Mouse (Mus musculus) cerebellum, postnatal 25 days (tissue): ENCODE results near the gene Clip1.
A peak's percentile ranks its signal among the peaks of the same experiment; 100 is the strongest.

Source experiments
- DNase-seq, 2 experiments: peaks; one replicate each; pipeline ENCODE4 v3.0.0; 2021; ENCODE audit warnings: mixed read lengths in 2 of 2

Clip1 gene

GRCm38 (mm10) chr5:123670800-123671472 lies 13.5 kb downstream of the Clip1 start:
- DNase-seq: no peak

GRCm38 (mm10) chr5:123669991-123670799 lies 14.2 kb downstream of the Clip1 start:
- no peak for DNase-seq

GRCm38 (mm10) chr5:123667915-123668314 lies 16.5 kb downstream of the Clip1 start:
- DNase-seq: no peak

GRCm38 (mm10) chr5:123665956-123666355 lies 18.5 kb downstream of the Clip1 start:
- DNase-seq: no peak

GRCm38 (mm10) chr5:123664329-123664728 lies 20.1 kb downstream of the Clip1 start:
- no peak for DNase-seq

- no peak for DNase-seq
Measured at GRCm38 (mm10) chr5:123662059-123662458, 22.4 kb downstream of the Clip1 start.

- DNase-seq: no peak
Measured at GRCm38 (mm10) chr5:123661602-123662001, 22.8 kb downstream of the Clip1 start.

- no peak for DNase-seq
Measured at GRCm38 (mm10) chr5:123657651-123658050, 26.8 kb downstream of the Clip1 start.

GRCm38 (mm10) chr5:123654937-123655336 lies 29.5 kb downstream of the Clip1 start:
- no peak for DNase-seq

- no peak for DNase-seq
Measured at GRCm38 (mm10) chr5:123653287-123653801, 31.1 kb downstream of the Clip1 start.

GRCm38 (mm10) chr5:123650825-123651224 lies 33.6 kb downstream of the Clip1 start:
- DNase-seq: no peak

- DNase-seq: no peak
Measured at GRCm38 (mm10) chr5:123642401-123642800, 42.0 kb downstream of the Clip1 start.

- no peak for DNase-seq
Measured at GRCm38 (mm10) chr5:123641259-123641900, 43.0 kb downstream of the Clip1 start.

GRCm38 (mm10) chr5:123640181-123640580 lies 44.2 kb downstream of the Clip1 start:
- no peak for DNase-seq

GRCm38 (mm10) chr5:123631210-123631609 lies 53.2 kb downstream of the Clip1 start:
- DNase-seq: no peak

- DNase-seq: peak; percentile 61 to 81
Measured at GRCm38 (mm10) chr5:123626631-123627030, 57.8 kb downstream of the Clip1 start.

GRCm38 (mm10) chr5:123622421-123622820 lies 62.0 kb downstream of the Clip1 start:
- DNase-seq: peak; percentile 60 to 80

GRCm38 (mm10) chr5:123618558-123618957 lies 65.9 kb downstream of the Clip1 start:
- peak in 1 of 2 experiments; percentile 53 for DNase-seq

GRCm38 (mm10) chr5:123614246-123614645 lies 70.2 kb downstream of the Clip1 start:
- no peak for DNase-seq

GRCm38 (mm10) chr5:123609843-123610242 lies 74.6 kb downstream of the Clip1 start:
- DNase-seq: peak; percentile 83 to 90

GRCm38 (mm10) chr5:123609416-123609815 lies 75.0 kb downstream of the Clip1 start:
- no peak for DNase-seq

GRCm38 (mm10) chr5:123607211-123607669 lies 77.2 kb downstream of the Clip1 start:
- peak in 1 of 2 experiments; percentile 25 for DNase-seq

GRCm38 (mm10) chr5:123603496-123603895 lies 80.9 kb downstream of the Clip1 start:
- no peak for DNase-seq
